Mouse (Mus musculus): Measurements from ENCODE around the gene Alg14. TPM values are rescaled to one million over a fixed set of nuclear protein-coding genes. Genes with fewer than 3 reads are reported as not detected.

Gene Alg14
- total RNA-seq, 2 experiments from 2014 or later: 8.4 to 20.4 TPM

DNA sequence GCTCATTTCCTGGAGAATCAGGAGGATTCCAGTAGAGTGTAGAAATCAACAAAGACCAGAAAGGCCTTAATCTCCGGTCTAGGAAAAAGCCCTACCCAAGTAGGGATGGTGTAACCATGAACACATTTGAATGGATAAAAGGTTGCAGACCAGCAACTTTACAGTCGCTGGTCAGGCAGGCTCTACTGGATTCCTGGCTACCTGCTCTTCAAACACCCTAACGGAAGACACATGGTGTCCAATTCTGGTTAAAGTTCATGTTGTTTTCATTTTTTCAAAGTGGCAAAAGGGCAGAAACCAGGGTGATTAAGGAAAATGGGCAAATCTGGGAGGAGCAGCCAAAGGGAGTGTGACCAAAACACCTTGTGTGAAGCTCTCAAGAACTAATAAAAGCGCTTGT is 14.6 kb upstream of the Alg14 start:
- ATAC-seq (replicated peaks; ENCODE audit: poor library complexity, severe bottlenecking): no peak

DNA sequence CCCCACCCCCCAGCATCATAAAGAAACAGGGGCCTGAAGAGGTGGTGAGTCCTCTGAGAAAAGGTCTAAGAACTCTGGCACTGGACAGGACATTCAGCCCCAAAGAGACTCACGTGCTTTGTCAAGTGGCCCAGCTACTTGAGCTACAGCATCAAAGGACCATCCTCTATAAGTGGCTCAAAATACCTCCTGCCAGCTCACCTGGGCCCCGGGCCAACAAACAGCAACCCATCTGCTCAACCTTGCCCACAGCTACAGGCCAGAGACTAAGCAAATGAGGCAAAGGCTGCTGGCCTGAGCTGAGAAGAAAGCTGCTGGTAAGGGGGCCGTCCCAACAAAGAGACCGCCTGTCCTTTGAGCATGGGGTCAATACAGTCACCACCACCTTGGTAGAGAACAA is 14.0 kb upstream of the Alg14 start:
- no peak for ATAC-seq (replicated peaks; ENCODE audit: poor library complexity, severe bottlenecking)

DNA sequence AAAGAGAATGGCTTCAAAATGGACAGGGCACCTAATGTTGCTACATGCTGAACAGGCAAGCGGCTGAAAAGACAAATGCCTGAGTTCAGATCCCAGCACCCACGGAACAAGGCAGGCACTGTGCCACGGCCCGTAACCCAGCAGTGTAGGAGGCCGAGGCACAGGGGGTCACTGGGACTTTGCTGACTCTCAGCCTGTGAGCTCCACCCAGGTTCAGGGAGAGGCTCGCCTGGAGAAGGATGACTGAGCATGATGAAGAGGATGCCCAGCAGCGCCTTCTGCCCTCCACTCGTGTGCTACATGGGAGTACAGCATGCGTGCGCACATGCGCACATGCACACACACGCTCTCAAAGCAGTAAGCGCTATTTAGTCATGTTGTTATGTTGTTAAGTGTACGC is 11.9 kb upstream of the Alg14 start:
- ATAC-seq (replicated peaks; ENCODE audit: poor library complexity, severe bottlenecking): no peak

- no peak for ATAC-seq (replicated peaks; ENCODE audit: poor library complexity, severe bottlenecking)
Observed at GRCm38 (mm10) chr3:121282998-121283397, 8.6 kb upstream of the Alg14 start, which contains the start of gene Tmem56. Gene Tmem56, minus strand, starts transcription at chr3:121283098.

GRCm38 (mm10) chr3:121285219-121285618 is 6.4 kb upstream of the Alg14 start:
- no peak for ATAC-seq (replicated peaks; ENCODE audit: poor library complexity, severe bottlenecking)

DNA sequence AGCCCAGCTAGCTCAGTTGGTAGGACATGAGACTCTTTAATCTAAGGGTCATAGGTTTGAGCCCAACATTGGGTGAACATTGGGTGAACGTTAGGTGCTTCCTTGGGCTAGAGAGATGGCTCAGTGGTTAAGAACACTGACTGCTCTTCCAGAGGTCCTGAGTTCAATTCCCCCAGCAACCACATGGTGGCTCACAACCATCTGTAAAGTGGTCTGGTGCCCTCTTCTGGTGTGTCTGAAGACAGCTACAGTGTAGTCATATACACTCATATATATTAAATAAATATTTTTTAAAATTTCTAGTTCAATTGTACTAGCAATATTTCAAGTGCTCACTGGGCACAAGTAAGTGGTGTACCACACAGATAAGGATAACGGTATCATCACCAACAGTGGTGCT is 4.4 kb upstream of the Alg14 start:
- no peak for ATAC-seq (replicated peaks; ENCODE audit: poor library complexity, severe bottlenecking)

- no peak for ATAC-seq (replicated peaks; ENCODE audit: poor library complexity, severe bottlenecking)
Observed at GRCm38 (mm10) chr3:121290681-121291080, 892 bp upstream of the Alg14 start.

- ATAC-seq (replicated peaks; ENCODE audit: poor library complexity, severe bottlenecking): no peak
Observed at GRCm38 (mm10) chr3:121291225-121291559, 381 bp upstream of the Alg14 start.

DNA sequence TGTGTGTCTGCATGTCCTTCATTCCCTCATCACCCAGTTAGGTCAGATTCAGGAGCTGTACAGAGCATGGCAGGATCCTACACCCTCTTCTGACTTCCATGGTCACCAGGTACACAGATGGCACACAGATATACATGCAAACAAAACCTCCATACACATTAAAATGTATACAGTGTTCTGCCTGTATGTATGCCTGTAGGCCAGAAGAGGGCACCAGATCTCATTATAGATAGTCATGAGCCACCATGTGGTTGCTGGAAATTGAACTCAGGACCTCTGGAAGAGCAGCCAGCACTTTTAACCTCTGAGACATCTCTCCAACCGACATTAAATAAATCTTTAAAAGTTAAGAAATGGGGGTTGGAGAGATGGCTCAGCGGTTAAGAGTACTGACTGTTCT is 2.6 kb downstream of the Alg14 start:
- no peak for ATAC-seq (replicated peaks; ENCODE audit: poor library complexity, severe bottlenecking)

DNA sequence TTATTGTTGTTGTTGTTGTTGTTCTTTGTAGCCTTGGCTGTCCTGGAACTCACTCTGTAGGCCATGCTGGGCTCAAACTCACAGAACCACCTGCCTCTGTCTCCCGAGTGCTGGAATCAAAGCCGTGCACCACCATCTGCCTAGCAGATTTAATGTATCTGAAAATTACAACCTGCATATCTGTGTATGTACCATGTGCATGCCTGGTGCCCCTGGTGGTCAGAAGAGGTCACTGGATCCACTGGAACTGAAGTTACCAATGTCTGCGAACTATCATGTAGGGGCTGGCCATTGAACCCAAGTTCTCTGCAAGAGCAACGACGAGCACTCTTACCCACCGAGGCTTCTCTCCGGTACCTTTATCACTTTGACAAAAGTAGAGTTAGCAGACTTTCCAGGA is 15.1 kb downstream of the Alg14 start:
- peak; percentile 48 for ATAC-seq (replicated peaks; ENCODE audit: poor library complexity, severe bottlenecking)

- peak; percentile 98 for ATAC-seq (replicated peaks; ENCODE audit: poor library complexity, severe bottlenecking)
Observed at GRCm38 (mm10) chr3:121307532-121308234, 16.1 kb downstream of the Alg14 start.

- ATAC-seq (replicated peaks; ENCODE audit: poor library complexity, severe bottlenecking): no peak
Observed at GRCm38 (mm10) chr3:121308935-121309334, 17.4 kb downstream of the Alg14 start.

DNA sequence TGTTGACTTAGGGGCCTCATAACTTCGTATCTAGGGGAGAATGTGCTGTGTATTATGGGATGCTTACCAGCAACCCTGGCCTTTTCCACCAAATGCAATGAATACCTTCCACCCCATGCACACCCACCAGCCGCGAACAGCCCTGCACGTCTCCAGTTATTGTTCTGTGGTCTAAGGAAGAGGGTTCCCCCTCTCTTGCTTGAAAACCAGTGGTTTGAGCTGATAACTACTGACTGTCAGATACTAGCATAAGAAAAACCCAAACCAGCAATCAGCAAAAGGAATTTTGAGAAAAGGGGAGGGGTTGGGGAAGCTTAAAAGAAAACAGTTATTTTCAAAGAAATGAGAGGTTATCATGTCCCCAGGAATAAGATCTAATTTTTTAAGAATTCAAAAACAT is 17.9 kb downstream of the Alg14 start:
- no peak for ATAC-seq (replicated peaks; ENCODE audit: poor library complexity, severe bottlenecking)

GRCm38 (mm10) chr3:121309896-121310714 is 18.5 kb downstream of the Alg14 start:
- no peak for ATAC-seq (replicated peaks; ENCODE audit: poor library complexity, severe bottlenecking)

DNA sequence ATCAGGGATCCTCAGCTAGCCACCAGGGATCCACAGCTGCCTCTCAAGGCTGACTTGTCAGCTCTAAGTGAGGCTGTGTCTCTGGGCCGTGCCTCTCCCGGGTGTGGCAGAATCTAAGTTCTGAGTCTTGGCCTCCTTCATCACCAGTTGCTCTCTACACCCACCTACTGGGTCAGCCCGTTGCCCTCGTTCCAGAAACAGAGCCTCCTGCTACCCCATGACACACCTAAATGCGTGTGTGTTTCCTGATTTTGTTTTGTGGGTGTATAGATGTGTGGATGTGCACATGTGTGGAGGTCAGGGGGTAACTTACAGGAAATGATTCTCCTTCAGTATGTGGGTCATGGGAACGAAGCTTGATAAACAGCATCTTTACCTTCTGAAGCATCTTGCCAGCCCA is 20.9 kb downstream of the Alg14 start:
- no peak for ATAC-seq (replicated peaks; ENCODE audit: poor library complexity, severe bottlenecking)

DNA sequence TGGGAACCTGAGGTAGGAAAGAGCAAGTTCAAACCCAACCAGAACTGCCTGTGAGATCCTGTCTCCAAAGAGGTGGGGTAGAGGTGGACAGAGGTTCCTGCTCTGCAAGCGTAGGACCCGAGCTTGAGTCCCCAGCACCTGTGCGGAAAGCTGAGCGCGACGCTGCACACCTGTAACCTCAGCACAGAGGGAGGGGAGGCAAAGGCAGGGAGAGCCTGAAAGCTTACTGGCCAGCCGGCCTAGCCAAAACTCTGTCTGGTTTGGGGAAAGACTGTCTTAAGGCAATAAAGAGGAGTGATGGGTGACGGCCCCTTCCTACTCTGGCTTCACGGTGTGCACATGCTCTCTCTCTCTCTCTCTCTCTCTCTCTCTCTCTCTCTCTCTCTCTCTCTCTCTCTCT is 21.4 kb downstream of the Alg14 start:
- no peak for ATAC-seq (replicated peaks; ENCODE audit: poor library complexity, severe bottlenecking)

- no peak for ATAC-seq (replicated peaks; ENCODE audit: poor library complexity, severe bottlenecking)
Observed at GRCm38 (mm10) chr3:121314149-121314548, 22.6 kb downstream of the Alg14 start.

DNA sequence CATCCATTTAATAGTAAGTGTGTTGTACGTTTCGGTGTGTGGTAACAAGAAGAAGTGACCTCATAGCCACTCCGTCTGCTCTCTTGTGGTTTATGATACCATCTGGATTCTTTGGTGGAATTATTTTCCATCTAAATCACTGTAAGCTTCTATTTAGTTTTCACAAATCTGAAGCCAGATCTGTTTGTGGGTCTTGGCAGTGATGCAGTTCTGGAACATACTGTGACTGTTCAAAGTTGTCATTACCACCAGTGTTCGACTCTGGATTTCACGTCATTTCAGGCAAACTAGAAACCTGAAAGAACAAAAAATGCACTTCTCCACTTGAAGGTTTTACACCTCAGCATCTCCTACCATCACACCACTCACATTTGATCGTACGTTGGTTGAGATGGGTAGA is 23.9 kb downstream of the Alg14 start:
- 0 out of 2 replicates have a peak, but pooled peaks have one; percentile 33 for ATAC-seq (replicated peaks; ENCODE audit: poor library complexity, severe bottlenecking)

DNA sequence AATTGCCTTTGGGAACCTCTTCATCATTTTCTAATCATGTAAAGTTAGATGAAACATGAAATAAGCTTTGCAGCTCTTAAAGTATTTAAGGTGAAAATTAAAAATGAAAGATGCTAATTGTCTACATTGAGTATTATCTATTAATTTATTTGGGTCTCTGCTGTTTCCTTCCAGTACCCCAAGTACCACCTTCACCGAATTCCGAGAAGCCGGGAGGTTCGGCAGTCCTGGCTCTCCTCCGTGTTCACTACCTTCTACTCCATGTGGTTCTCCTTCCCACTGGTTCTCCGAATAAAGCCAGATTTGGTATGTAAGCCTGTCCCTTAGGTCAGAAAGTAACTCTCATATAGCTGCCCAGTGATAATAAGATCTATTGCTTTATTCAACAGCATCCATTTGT is 28.3 kb downstream of the Alg14 start:
- ATAC-seq (replicated peaks; ENCODE audit: poor library complexity, severe bottlenecking): no peak

- no peak for ATAC-seq (replicated peaks; ENCODE audit: poor library complexity, severe bottlenecking)
Observed at GRCm38 (mm10) chr3:121320896-121321295, 29.3 kb downstream of the Alg14 start.

GRCm38 (mm10) chr3:121323371-121323770 is 31.8 kb downstream of the Alg14 start:
- no peak for ATAC-seq (replicated peaks; ENCODE audit: poor library complexity, severe bottlenecking)

DNA sequence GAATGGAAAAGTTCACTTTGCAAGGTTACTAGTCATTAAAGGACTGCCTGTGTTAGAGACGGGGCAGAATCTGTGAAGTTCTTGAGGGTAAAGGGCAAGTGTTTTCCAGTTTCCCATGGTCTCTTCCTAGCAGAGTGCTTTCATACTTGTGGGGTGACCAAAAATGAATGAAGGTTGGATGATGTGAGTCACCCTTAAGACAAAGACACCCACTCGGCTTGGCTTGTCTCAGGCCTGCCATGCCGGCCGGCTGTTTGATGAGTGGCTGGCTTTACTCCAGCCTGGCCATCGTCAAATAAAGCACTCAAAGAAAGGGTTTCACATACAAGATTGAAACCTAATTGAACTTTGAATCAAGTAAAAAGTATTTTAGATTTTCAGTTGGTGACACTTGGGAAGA is 35.8 kb downstream of the Alg14 start:
- no peak for ATAC-seq (replicated peaks; ENCODE audit: poor library complexity, severe bottlenecking)
